Mouse (Mus musculus) brain, embryonic 14.5 days (tissue): ENCODE measurements at regions not wholly inside any gene's neighbourhood (a gene's known extent, or its start where the extent isn't known, plus 50 kb on each side); places are given as distances from the start of the nearest gene placed in this dataset.

Experiments used
- DNase-seq: peaks from one replicate; pipeline ENCODE4 v3.0.0-alpha.2; 2011; ENCODE audit warnings: low read depth
- CTCF ChIP-seq: fragments of 200-500 bp; IDR thresholded peaks from 2 replicates; pipeline ENCODE4 v1.5.1; 2012; ENCODE audit warnings: inconsistent platforms, mild to moderate bottlenecking, moderate library complexity, borderline replicate concordance; ENCODE audit not compliant: insufficient read depth, insufficient read length; ENCODE audit errors: extremely low read depth
- POLR2A ChIP-seq: fragments of 200-500 bp; IDR thresholded peaks from 2 replicates; pipeline ENCODE4 v1.6.1; 2012; ENCODE audit warnings: mild to moderate bottlenecking, inconsistent platforms, borderline replicate concordance; ENCODE audit not compliant: poor library complexity, insufficient read depth, insufficient read length, severe bottlenecking; ENCODE audit errors: extremely low read depth

DNA sequence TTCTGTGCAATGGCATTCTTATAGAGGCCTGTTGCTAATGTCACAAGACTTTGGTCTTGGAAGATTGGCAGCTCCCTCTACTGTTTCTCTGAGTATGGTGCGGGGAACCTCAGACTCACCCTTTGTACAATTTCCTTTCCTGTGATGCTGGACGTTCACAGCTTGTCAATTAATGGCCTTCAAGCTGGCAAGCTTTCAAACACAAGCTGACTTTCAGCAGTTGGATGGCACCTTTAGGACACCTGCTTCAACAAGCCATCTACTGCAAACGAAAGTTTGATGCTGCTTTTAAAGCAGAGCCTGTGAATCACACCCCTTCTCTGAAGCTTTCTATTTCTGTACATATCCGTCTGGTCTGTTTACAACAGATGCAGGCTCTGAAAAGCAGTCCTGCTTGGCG lies 841.0 kb upstream of the Ptprd start:
- peak; percentile 48; the same call in 1 of the 2 replicates for TF ChIP-seq CTCF
- no peak for TF ChIP-seq POLR2A
- peak; percentile 65 for DNase-seq
